Mouse (Mus musculus) intestine, embryonic 16.5 days (tissue): Measurements from ENCODE around the gene Vkorc1l1. TPM values are rescaled to one million over a fixed set of nuclear protein-coding genes. Genes with fewer than 3 reads are reported as not detected.

Experiments
- ATAC-seq: fragments of 200-750 bp; cut with Nextera tagmentation; 2 replicates; pipeline ENCODE4 v1.8.0; 2017; ENCODE audit warnings: moderate TSS enrichment, moderate library complexity
- H3K27ac ChIP-seq: fragments of 300-500 bp; sonication (generic); 2 replicates; pipeline ENCODE4 v1.5.1; 2014; ENCODE audit warnings: mild to moderate bottlenecking, low read length
- H3K27me3 ChIP-seq: fragments of 300-500 bp; sonication (generic); replicated peaks from 2 replicates; pipeline ENCODE4 v1.6.1; 2014; ENCODE audit warnings: low read length, control low read depth, mixed read lengths; ENCODE audit not compliant: control insufficient read depth, insufficient read depth
- H3K36me3 ChIP-seq: fragments of 300-500 bp; sonication (generic); 2 replicates; pipeline ENCODE4 v1.6.1; 2014; ENCODE audit warnings: low read length, control low read depth; ENCODE audit not compliant: control insufficient read depth, insufficient read depth
- H3K4me1 ChIP-seq: fragments of 300-500 bp; sonication (generic); 2 replicates; pipeline ENCODE4 v1.6.1; 2014; ENCODE audit warnings: low read length, control low read depth, mixed read lengths; ENCODE audit not compliant: control insufficient read depth, insufficient read depth
- H3K4me2 ChIP-seq: fragments of 300-500 bp; sonication (generic); 2 replicates; pipeline ENCODE4 v1.6.1; 2014; ENCODE audit warnings: low read depth, low read length, control low read depth
- H3K4me3 ChIP-seq: fragments of 300-500 bp; sonication (generic); 2 replicates; pipeline ENCODE4 v1.5.1; 2014; ENCODE audit warnings: mild to moderate bottlenecking, low read length
- H3K9ac ChIP-seq: fragments of 300-500 bp; sonication (generic); 2 replicates; pipeline ENCODE4 v1.6.1; 2014; ENCODE audit warnings: low read depth, low read length
- H3K9me3 ChIP-seq: fragments of 300-500 bp; sonication (generic); 2 replicates; pipeline ENCODE4 v1.6.1; 2016; ENCODE audit warnings: low read length, control low read depth; ENCODE audit not compliant: control insufficient read depth
- WGBS: fragments of 180-500 bp; shearing (Covaris S2); extraction: QIAGEN DNeasy Blood & Tissue Kit; methylation state at CpG from one replicate; pipeline ENCODE4 v1.1.7; 2014; 5-methylcytosine and 5-hydroxymethylcytosine counted together
- polyA plus RNA-seq: library from polyadenylated mRNA; unstranded; fragments of >200 nt; fragmentation: Nextera tagmentation; extraction: Ambion mirVana; gene quantifications from 2 replicates; pipeline ENCODE4 v1.2.1, GENCODE M21; 2015

Vkorc1l1 gene
- polyA plus RNA-seq, 1 experiment from 2014 or later = 22.1 TPM

DNA sequence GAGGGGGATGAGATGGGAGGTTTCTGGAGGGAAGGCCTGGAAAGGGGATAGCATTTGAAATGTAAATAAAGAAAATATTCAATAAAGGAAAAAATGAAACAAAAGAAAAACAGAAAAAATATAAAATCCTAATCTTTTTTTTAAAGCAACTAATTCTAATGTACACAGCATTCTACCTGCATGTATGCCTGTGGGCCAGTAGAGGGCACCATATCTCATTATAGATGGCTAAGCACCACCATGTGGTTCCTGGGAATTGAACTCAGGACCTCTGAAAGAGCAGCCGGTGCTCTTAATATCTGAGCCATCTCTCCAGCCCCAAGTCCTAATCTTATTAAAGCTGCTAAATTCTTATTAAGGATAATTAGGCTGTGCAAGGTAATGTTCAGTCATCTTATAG, 65.6 kb downstream of the Vkorc1l1 start:
- no peak overlapping the region for H3K27ac ChIP-seq
- H3K27me3 ChIP-seq = no peaks in the 10 kb centered on the region
- no peak overlapping the region for H3K4me2 ChIP-seq
- peaks cover 3% of the 10 kb centered on the region; the same call in 1 of the 2 replicates for H3K9me3 ChIP-seq
- no peak for ATAC-seq
- 92% methylated on average over 1 of the region's 1 CpGs for WGBS
- no peak overlapping the region for H3K9ac ChIP-seq
- H3K36me3 ChIP-seq = peaks cover 10% of the 10 kb centered on the region
- no peak overlapping the region for H3K4me3 ChIP-seq
- H3K4me1 ChIP-seq = peaks cover 6% of the 10 kb centered on the region

DNA sequence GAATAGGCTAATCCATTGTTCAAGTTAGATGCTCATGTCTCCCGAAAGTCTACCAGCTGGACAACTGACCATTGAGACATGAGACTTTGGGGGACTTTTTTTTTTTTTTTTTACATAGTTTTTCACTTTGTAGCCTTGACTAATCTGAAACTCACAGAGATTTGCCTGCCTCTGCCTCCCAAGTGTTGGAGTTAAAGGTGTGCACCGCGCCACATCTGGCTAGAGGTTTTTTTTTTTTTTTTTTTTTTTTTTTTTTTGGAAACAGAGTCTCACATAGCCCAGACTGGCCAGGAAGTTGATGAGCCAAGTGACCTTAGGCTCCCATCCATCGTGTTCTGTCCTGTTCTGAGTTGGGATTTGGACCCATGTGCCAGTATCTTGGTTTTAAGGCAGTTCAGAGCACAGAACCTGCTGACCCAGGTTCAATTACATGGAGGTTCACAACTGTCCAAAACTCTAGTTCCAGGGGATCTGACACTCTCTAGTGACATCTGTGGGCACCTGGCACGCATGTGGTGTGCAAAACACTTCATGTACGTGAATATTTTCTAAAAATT, 66.3 kb downstream of the Vkorc1l1 start:
- no peak for ATAC-seq
- Histone ChIP-seq H3K27me3 (no peaks in the 10 kb centered on the region), H3K9ac (no peak overlapping the region), H3K27ac (no peak overlapping the region), H3K4me1 (peaks cover 4% of the 10 kb centered on the region), H3K9me3 (peaks cover 3% of the 10 kb centered on the region; the same call in 1 of the 2 replicates), H3K36me3 (peaks cover 13% of the 10 kb centered on the region), H3K4me3 (no peak overlapping the region), H3K4me2 (no peak overlapping the region)
- WGBS = 83% methylated on average over 6 of the region's 6 CpGs

DNA sequence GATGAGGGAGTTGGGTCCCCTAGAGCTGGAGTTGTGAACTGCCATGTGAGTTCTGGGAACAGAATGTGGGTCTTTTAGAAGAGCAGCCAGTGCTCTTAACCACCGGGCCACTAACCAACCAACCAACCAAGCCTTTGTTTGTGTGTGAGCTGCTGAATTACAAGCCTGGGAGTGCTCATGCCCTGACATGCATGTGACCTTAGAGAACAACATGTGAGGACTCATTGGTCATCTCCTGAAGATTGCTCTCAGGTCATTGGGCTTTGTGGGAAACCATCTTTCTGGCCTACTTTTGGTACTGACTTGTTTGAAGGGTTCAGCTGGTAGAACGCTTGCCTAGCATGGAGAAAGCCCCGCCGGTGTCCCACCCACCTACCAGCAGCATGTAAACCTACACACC, 68.0 kb downstream of the Vkorc1l1 start:
- no peaks in the 10 kb centered on the region for H3K4me1 ChIP-seq
- peaks cover 3% of the 10 kb centered on the region; the same call in 1 of the 2 replicates for H3K9me3 ChIP-seq
- no peak overlapping the region for H3K27ac ChIP-seq
- ATAC-seq = no peak
- no peak overlapping the region for H3K9ac ChIP-seq
- no peak overlapping the region for H3K4me2 ChIP-seq
- no peaks in the 10 kb centered on the region for H3K27me3 ChIP-seq
- H3K36me3 ChIP-seq = peaks cover 14% of the 10 kb centered on the region
- H3K4me3 ChIP-seq = no peak overlapping the region
- 97% methylated on average over 4 of the region's 4 CpGs for WGBS

DNA sequence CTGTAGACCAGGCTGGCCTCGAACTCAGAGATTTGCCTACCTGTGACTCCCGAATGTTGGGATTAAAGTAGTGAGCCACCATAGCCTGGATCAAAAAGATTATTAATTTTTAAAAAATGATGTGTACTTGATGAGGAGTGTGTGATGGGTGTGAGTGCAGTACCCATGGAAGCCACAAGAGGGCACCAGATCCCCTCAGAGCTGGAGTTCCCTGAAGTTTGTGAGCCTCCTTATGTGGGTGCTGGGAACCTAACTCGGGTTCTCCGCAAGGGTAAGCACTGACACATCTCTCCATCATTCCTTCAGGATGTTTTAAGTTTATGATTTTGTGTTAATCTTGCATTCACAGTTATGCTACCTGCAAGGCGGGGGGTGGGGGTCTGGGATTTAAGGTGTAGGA, 69.2 kb downstream of the Vkorc1l1 start:
- peaks cover 25% of the 10 kb centered on the region for H3K36me3 ChIP-seq
- H3K27ac ChIP-seq = no peak overlapping the region
- no peaks in the 10 kb centered on the region for H3K4me1 ChIP-seq
- no peaks in the 10 kb centered on the region for H3K27me3 ChIP-seq
- no peak for ATAC-seq
- no peak overlapping the region for H3K9ac ChIP-seq
- no peak overlapping the region for H3K4me2 ChIP-seq
- 96% methylated on average over 5 of the region's 5 CpGs for WGBS
- 0 out of 2 replicates have a peak, but pooled peaks cover 3% of the 10 kb centered on the region for H3K9me3 ChIP-seq
- H3K4me3 ChIP-seq = no peak overlapping the region

DNA sequence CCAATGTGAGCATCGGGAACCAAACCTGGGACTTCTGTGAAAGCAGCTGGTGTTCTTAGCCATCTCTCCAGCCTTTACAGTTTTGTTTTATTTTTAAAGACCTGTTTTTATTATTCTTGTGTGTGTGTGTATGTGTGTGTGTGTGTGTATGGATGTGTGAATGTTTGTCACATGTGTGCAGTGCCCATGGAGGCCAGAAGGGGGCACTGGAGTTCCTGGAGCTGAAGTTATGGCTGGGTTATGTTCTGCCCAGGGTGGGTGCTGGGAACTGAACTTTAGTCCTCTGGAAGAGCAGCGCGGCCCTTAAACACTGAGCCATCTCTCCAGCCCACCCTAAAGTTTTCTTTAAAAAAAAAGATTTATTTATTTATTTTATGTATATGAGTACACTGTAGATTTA, 73.3 kb downstream of the Vkorc1l1 start:
- no peak for ATAC-seq
- H3K4me1 ChIP-seq = no peaks in the 10 kb centered on the region
- H3K4me2 ChIP-seq = no peak overlapping the region
- WGBS = 96% methylated on average over 3 of the region's 3 CpGs
- 0 out of 2 replicates have a peak, but pooled peaks cover 3% of the 10 kb centered on the region for H3K9me3 ChIP-seq
- peaks cover 29% of the 10 kb centered on the region for H3K36me3 ChIP-seq
- no peak overlapping the region for H3K9ac ChIP-seq
- no peak overlapping the region for H3K4me3 ChIP-seq
- H3K27ac ChIP-seq = no peak overlapping the region
- H3K27me3 ChIP-seq = no peaks in the 10 kb centered on the region

DNA sequence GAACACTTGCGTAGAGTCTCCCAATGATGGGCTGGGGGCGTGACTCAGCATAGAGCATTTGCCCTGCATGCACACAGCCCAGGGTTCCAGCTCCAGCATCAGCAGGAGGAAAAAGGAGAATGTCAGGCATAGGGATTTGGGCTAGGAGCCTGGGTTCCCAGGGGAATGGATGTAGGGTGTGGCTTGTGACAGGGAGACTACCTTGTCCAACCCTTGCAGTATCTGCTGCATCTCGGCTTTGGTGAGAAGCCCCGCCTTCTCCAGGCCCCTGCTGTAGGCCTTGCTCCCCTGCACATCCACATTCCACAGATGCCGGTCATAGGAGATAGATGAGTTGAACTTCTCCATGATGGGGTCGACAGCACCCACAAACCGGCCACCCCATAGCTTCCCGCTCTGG, 77.7 kb downstream of the Vkorc1l1 start:
- Histone ChIP-seq H3K27ac (no peak overlapping the region), H3K4me2 (no peak overlapping the region), H3K4me1 (peaks cover 6% of the 10 kb centered on the region; the same call in 1 of the 2 replicates), H3K27me3 (no peaks in the 10 kb centered on the region), H3K9me3 (no peaks in the 10 kb centered on the region), H3K36me3 (peaks cover 16% of the 10 kb centered on the region), H3K9ac (no peak overlapping the region), H3K4me3 (no peak overlapping the region)
- 59% methylated on average over 8 of the region's 8 CpGs for WGBS
- no peak for ATAC-seq

DNA sequence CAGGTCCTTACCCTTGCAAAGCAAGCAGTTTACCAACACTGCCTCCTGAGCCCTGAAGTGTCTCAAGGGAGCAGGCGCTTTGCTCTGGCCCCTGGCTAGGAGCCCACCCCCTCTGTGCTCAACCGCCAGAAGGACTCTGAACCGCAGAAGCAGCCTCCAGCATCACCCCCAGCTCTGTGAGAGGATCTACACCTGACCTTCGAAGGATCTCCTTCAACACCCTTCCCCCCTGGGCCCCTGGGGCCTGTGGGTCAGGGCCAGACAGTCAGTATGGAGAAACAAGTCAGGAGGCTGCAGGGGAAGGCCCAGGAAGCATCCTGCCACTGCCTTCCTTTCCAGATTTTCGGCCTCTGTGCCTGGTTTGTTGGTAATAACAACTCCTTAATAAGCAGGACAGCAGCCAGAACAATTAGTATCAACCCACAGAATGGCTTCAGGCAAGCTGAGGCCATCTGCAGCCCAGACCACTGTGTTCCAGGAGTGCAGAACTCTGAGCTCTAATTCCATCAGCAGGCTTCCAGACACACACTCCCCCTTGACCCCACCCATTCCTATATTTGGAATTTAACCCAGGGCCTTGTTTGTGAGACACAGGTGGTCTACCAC, 79.7 kb downstream of the Vkorc1l1 start:
- Histone ChIP-seq H3K4me2 (no peak overlapping the region), H3K4me3 (no peak overlapping the region), H3K27ac (0 out of 2 replicates have a peak overlapping the region, but pooled peaks have one; percentile 7), H3K36me3 (no peaks in the 10 kb centered on the region), H3K9me3 (no peaks in the 10 kb centered on the region), H3K9ac (0 out of 2 replicates have a peak overlapping the region, but pooled peaks have one; percentile 32), H3K27me3 (no peaks in the 10 kb centered on the region), H3K4me1 (peaks cover 6% of the 10 kb centered on the region; the same call in 1 of the 2 replicates)
- ATAC-seq = no peak
- 49% methylated on average over 5 of the region's 5 CpGs for WGBS

DNA sequence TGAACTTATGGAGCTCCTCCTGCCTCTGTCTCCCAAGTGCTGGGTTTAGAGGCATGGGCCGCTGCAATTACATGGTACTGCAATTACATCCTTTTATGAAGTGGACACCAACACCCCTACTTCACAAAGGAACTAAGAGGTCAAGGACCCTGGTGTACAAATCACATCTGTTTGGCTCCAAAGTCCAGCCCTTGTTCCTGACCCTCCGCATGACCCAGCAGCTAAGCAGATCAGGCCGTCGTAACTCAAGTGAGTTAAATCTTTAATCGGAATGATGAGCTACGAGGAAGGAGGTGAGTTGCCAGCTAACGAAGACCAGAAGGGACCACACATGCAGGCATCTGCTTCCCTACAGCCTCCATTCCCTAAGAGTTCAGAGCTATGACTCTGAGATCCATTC, 80.6 kb downstream of the Vkorc1l1 start:
- WGBS = 59% methylated on average over 7 of the region's 7 CpGs
- H3K4me3 ChIP-seq = no peak overlapping the region
- peaks cover 6% of the 10 kb centered on the region; the same call in 1 of the 2 replicates for H3K4me1 ChIP-seq
- no peaks in the 10 kb centered on the region for H3K9me3 ChIP-seq
- H3K36me3 ChIP-seq = no peaks in the 10 kb centered on the region
- H3K9ac ChIP-seq = no peak overlapping the region
- no peak overlapping the region for H3K27ac ChIP-seq
- no peak for ATAC-seq
- no peaks in the 10 kb centered on the region for H3K27me3 ChIP-seq
- peak overlapping the region; percentile 0; the same call in 1 of the 2 replicates for H3K4me2 ChIP-seq

DNA sequence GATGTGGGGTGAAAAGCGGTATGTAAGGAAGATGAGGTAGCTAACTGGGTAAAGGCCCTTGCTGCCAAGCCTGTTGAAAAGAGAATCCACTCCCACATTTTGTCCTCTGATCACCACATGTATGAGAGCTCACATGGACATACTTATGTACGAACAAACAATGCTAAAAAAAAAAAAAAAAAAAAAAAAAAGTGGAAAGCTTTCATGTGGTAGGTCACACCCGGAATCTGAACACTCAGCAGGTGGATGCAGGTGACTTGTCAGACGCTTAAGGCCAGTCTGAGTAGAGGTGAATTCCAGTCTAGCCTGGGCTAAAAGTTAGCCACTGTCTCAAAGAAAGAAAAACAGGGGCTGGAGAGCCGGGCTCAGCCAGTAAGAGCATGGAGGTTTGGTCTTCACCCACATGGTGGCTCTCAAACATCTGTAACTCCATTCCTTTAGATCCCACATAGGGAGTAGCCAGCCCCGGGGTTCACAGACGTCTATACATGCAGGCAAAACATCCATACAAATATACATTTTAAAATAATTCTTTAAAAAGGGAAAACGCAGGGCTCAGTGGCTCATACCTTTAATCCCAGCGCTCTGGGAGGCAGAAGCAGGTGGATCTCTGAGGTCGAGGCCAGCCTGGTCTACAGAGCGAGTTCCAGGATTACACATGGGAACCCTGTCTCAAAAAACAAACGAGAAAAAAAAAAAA, 81.4 kb downstream of the Vkorc1l1 start:
- H3K4me2 ChIP-seq = peak overlapping the region; percentile 62
- H3K27ac ChIP-seq = no peak overlapping the region
- ATAC-seq = no peak
- no peaks in the 10 kb centered on the region for H3K9me3 ChIP-seq
- H3K4me3 ChIP-seq = peak overlapping the region; percentile 63
- H3K4me1 ChIP-seq = peaks cover 6% of the 10 kb centered on the region; the same call in 1 of the 2 replicates
- WGBS = 37% methylated on average over 12 of the region's 12 CpGs
- H3K36me3 ChIP-seq = no peaks in the 10 kb centered on the region
- peak overlapping the region; percentile 53 for H3K9ac ChIP-seq
- H3K27me3 ChIP-seq = no peaks in the 10 kb centered on the region
